Mouse (Mus musculus): Measurements from ENCODE around the gene 2810408A11Rik.
"Not testable (repeated sequence)": the region's sequence is repeated elsewhere in the genome, so short reads cannot be mapped to it uniquely, and the experiment has no call there.

The 2810408A11Rik gene

DNA sequence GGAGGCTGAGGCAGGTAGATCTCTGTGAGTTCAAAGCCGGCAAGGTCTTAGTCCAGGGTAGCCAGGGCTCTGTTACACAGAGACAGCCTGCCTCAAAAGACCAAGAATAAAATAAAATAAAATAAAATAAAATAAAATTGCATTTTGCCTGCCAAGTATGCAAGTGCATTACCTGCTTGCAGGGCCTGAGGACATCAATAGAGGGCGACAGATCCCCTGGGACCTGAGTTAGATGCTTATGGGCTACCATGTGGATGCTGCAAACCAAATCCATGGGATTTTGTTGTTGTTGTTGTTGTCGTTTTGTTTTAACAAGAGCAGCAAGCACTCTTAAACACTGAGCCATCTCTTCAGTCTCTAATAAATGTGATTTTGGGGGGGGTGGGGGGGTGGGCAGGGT lies 31.5 kb upstream of the 2810408A11Rik start:
- in situ Hi-C loops (cut with MboI, MseI): no loop called here

DNA sequence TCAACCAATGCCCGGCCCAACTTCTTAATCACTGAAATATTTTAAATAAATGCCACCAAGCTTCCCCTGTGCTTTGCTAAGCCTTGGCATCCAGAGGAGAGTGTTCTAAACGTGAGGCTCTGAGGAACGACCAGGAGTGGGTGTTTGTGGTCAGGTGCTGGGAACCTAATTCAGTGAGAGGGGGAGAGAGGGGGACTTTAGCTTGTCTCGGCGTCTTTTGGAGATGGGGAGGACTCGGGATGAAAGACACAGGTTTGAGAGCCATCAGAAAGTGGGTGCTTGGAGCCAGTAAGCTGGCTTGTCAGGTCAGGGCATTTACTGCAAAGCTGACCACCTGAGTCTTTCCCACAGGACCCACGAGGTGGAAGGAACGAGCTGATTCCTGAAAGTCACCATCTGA lies 31.0 kb upstream of the 2810408A11Rik start:
- in situ Hi-C loops (cut with MboI, MseI): no loop called here

DNA sequence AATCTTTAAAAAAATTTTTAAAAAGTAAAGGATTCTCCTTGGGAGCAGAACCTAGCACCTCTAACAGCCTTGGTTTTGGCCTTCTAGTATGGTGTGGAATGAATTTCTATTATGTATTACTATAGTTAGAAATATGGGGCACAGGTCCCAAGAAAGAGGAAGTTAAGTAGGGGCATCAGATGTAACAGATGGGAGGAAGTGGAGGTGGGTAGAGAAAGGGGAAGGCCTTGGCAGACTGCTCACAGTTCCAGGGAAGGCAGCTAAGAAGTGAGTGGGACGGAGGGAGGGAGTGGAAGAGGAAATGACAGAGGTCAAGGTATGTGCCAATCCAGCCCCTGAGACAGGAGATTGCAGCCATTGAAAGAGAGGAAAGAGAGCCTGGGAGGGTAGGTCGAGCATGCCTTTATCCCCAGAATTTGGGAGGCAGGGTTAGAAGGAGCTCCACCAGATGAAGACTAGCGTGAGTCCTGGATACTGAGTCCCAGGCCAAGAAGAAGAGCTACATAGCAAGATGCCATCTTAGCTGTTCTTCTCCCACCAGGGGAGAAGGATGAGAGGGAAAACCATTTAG lies 30.3 kb upstream of the 2810408A11Rik start:
- in situ Hi-C loops (cut with MboI, MseI): no loop called here

DNA sequence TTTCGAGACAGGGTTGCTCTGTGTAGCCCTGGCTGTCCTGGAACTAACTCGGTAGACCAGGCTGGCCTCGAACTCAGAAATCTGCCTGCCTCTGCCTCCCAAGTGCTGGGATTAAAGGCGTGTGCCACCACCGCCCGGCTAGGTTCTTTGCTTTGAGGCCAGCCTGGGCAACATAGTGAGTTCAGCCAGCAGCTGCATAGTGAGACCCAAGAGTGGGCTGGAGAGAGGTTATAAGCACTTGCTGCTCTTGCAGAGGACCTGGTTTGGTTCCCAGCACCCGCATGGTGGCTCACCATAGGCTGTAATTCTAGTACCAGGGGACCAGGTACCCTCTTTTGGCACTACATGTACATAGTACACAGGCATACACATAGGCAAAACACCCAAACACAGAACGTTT lies 29.4 kb upstream of the 2810408A11Rik start:
- in situ Hi-C loops (cut with MboI, MseI): not testable (repeated sequence)

DNA sequence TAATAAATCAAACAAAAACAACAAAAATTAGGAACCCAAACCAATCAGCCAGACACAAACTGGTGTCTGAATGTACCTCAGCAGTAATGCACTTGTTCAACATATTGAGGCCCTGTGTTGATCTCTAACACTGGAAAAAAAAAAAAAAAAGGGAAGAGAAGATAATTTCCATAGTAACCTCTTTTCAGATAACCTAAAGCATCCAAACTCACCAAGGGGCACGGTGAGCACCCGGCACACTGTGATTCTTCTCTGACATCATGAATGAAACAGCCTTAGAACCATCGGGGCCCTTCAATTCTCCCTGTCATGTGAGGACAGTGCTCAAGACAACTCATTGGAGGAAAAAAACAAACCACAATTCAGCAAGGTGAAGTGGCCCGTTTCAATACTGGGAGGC lies 28.9 kb upstream of the 2810408A11Rik start:
- in situ Hi-C loops (cut with MboI, MseI): no loop called here

DNA sequence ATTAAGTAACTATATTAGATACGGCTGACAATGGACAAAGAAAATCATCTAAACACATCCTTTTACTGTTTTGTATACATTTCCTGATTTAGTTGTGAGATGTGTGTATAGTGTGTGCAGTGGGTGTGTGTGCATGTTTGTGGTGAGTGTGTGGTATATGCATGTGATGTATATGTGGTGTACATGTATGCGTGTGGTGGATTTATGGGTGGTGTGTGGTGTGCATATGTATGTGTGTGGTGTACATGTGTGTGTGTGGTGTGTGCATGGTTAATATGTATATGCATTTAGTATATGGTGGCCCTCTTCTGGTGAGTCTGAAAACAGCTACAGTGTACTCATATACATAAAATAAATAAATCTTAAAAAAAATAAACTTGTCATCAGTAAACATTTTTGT lies 26.7 kb upstream of the 2810408A11Rik start:
- in situ Hi-C loops (cut with MboI, MseI): no loop called here

DNA sequence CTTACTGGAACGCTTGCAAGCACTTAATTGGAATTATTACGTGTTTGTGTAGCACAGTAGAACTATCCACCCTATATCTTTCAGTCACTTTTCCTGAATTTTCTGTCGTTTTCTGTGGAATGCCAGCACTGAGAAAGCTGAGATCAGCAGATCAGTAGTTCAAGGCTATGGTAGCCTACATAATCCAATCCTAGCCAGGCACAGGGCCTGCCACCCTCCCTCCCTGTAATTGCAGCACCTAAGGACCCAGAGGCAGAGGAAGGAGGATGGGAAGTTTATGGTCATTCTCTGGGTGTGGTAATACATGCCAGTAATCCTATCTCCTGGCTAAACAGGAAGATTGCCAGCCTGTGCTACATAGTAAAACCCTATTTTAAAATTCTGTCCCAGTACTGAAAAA lies 22.0 kb upstream of the 2810408A11Rik start:
- in situ Hi-C loops (cut with MboI, MseI): no loop called here

DNA sequence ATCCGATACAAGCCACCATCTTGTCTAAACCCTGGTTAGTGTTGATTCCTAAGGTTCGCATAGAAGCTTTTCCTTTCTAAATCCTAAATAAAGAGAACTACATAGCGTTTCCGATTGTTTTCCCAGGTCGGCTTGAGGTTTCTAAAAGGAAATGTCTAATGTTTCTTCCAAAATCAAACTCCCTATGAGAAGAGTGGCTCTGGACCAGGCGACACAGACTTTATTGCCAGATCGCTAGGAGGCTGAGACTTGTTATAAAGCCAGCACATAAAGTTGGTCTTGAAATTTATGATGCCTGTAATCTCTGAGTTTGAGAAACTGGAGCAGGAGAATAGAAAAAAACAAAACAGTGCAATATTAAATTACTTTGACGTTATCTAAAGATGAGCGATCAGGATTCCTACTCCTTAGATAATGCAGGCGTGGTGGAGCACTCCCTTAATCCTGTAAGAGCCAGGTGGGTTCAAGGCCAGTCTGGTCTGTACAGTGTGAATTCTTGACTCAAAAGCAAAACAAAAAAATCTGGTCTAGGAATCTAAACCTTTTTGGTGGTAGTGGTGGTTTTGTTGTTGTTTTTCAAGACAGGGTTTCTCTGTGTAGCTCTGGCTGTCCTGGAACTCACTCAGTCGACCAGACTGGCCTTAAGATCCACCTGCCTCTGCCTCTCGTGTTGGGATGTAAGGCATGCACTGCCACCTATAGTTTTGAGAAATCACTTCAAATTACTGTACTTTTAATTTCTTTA lies 21.4 kb upstream of the 2810408A11Rik start:
- in situ Hi-C loops (cut with MboI, MseI): no loop called here

DNA sequence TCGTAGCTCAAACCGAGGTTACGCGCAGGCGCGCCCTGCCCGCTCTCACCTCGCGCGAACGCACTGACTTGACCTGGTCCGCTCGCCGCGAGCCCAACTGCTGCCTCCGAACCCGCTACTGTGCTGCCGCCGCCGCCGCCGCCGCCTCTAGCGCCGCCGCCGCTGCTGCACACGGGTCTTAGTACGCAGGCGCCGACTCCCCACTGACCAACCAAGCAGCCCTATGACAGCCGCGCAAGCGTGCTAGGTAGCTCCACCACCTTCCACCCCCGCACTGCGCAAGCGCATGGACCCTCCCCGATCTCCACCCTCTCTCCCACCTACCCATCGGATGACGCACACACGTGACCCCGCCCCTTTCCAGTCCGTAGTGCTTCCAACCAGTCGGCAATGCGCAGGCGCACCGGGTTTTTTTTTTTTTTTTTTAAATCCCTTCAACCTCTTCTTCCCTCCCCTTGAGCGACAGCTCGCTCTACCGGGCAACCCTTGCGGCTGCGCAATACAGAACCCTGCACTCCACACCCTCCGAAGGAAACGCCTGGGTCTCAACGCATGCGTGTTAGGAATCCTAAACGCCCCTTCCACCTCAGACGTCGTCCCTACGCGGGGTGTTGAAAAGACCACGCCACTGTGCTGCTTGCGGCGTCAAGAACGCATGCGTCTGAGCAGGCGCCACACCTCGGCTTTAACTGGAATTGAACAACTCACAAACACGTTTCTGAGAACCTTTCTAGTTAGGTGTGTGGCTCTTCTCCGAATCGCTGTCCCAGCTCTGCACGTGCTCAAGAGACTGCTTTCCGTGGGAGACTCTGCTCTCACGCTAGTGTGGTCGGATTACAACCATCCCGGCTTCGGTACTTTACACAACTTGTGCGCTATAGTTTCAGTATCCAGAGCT lies 20.6 kb upstream of the 2810408A11Rik start, which contains the start of gene Eif5a:
TSS of gene Eif5a (minus strand) at position 845 of the 898 bp plus-strand sequence.
- in situ Hi-C loops (cut with MboI, MseI): no loop called here

DNA sequence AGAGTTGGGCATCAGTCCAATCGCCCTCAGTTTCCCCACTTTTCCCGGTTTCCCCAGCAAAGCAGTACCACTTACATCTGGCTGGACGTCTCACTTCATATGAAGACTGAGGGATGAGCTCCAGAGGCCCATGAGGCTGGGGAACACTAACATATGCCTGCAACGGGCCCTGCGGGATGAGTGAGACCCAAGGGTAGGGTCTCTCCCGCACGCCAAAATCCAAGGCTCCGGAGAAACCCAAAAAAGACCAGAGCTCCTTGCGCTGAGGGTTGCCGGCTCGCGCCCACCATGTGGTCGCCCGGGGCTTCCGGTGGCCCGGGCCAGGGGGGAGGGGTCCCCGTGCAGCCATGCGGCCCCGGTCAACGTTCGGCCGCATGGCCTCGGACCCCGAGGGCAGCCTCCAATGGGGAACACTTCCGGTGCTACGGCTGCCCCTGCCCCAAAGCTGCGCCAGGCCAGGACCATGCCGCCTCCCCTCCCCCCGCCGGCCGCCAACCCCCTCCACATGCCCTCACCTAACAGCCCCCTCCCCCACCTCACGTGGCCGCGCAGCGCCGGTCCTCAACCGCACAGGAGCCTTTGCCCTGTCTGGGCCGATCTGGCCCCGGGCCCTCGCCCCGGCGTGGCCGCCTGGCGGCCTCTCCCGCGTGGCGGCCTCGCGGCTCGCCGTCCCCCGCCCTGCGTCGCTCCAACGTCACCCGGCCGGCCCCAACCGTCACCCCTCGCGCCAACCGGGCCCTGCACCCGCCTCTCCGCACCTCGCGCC lies 19.7 kb upstream of the 2810408A11Rik start:
- in situ Hi-C loops (cut with MboI, MseI): no loop called here

DNA sequence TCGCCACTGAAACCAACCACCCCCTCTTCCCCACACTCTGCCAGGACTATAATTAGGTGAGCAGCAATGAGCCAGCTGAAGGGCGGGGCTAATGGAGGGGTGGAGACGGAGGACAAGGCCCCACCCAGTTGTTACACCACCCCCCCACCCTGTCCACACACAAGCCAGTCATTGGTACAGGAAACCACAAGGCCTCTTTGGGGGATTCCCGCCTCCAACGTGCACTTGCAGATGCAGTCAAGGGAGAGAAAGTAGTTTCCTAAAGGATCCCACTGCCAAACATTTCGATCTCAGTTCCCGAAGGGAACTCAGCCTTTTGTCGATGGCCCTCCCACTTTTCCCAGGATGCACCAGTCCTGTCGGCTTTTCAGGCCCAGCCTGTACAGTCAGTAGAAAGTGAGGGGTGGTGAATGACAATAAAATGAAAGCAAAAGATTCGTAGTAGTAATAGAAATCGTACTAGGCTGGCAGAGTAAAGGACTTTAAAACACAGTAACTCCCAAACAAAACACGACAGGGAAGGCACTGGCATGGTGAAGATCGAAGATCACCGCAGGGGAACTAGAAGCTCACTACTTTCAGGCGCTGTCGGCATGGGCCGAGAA lies 19.0 kb upstream of the 2810408A11Rik start:
- in situ Hi-C loops (cut with MboI, MseI): loop anchor here (10.0 kb wide), 2 partner anchors 745 to 1055 kb away; partner anchors contain the start of genes Rpain (in 1 of the 2) and Spag7 (in 1 of the 2)

DNA sequence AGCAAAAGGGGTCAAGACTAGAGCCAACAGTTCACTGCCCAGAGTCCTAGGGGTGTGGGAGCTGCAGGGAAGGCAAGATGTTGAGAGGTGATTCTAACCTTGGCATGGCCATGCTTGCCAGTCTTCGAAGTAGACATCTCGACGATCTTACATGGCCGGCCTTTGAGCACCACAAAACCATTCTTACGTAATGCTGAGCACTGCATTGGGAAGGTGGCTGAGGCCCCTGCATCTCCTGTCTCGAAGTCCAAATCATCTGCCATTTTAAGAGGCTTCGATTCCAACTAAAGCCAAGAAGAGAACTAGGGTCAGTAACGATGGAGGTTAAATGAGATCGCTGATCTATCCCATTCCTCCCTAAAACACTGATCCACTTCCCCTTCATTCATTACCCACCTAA lies 18.3 kb upstream of the 2810408A11Rik start:
- in situ Hi-C loops (cut with MboI, MseI): loop anchor here (10.0 kb wide), 2 partner anchors 746 to 1056 kb away; partner anchors contain the start of genes Rpain (in 1 of the 2) and Spag7 (in 1 of the 2)

DNA sequence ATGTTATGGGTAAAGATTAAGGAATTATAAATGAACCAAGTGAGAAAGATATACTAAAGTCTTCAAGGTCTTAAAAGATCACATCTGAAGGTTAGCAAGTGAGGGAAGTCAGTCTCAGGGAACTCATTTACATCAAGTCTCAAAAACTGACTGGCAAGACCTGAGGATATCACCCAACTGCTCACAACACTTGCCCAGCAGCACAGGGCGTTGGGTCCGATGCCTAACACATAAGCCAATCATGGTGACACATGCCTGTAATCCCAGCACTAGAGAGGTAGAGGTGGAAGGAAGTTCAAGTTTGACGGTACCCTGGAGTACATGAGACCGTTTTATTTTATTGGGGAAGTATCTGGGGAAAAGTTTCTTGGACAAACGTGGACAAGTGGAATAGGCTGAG lies 17.3 kb upstream of the 2810408A11Rik start:
- in situ Hi-C loops (cut with MboI, MseI): loop anchor here (10.0 kb wide), 2 partner anchors 747 to 1057 kb away; partner anchors contain the start of genes Rpain (in 1 of the 2) and Spag7 (in 1 of the 2)

DNA sequence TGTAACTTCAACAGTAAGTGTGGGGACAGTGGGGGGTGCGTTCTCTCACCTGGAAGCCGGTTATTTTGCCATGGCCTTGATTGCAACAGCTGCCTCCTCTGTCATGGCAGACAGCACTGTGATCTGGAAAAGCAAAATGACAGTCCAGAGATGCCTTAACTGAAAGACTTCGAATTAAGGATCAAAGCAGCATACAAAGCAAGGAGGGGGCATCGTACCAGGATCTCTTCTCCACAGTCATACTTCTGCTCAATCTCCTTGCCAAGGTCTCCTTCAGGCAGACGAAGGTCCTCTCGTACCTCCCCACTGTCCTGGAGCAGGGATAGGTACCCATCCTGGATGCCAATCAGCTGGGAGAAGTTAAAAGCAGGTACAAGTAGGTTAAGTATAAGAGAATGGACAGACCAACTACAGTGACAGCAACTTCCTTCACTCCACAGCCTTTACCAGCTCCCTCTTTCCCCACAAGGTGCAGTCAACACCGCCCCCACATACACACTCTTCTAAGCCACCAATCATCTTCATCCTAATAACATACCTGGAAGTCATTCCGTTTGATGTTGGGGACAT lies 16.7 kb upstream of the 2810408A11Rik start:
- in situ Hi-C loops (cut with MboI, MseI): loop anchor here (10.0 kb wide), 2 partner anchors 747 to 1057 kb away; partner anchors contain the start of genes Rpain (in 1 of the 2) and Spag7 (in 1 of the 2)

DNA sequence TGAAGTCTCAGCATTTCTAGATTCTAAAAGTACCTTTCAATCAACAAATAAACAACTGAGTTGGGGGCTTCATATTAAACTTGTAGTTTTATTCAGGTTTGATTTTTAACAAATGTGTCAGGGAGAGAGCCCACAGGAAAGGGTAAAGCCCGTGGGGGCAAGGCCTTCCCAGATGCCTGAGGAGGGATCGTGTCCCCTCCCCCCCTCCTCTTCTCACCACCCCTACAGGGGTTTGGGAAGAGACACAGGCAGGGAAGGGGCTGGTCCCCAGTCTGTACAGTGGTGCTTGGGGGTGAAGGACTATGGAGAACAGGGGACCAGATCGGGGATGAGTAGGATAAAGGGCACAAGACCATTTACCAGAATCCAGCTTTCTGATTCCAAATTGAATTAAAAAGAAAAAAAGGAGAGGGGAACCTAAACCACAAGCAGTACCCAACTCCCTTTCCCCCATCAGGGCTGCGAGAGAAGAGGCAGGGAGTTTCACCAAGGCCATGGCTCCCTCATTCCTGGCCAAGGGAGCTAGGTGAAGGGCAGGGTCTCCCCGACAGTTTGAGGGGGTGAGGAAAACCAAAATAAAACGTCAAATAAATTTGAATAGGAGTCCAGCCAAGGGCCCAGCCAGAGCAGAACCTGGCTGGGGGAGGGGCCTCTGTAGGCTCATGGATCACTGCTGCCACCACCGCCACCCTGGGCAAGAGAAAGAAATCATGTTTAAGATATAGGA lies 16.0 kb upstream of the 2810408A11Rik start:
- in situ Hi-C loops (cut with MboI, MseI): loop anchor here (10.0 kb wide), 2 partner anchors 748 to 1058 kb away; partner anchors contain the start of genes Rpain (in 1 of the 2) and Spag7 (in 1 of the 2)

DNA sequence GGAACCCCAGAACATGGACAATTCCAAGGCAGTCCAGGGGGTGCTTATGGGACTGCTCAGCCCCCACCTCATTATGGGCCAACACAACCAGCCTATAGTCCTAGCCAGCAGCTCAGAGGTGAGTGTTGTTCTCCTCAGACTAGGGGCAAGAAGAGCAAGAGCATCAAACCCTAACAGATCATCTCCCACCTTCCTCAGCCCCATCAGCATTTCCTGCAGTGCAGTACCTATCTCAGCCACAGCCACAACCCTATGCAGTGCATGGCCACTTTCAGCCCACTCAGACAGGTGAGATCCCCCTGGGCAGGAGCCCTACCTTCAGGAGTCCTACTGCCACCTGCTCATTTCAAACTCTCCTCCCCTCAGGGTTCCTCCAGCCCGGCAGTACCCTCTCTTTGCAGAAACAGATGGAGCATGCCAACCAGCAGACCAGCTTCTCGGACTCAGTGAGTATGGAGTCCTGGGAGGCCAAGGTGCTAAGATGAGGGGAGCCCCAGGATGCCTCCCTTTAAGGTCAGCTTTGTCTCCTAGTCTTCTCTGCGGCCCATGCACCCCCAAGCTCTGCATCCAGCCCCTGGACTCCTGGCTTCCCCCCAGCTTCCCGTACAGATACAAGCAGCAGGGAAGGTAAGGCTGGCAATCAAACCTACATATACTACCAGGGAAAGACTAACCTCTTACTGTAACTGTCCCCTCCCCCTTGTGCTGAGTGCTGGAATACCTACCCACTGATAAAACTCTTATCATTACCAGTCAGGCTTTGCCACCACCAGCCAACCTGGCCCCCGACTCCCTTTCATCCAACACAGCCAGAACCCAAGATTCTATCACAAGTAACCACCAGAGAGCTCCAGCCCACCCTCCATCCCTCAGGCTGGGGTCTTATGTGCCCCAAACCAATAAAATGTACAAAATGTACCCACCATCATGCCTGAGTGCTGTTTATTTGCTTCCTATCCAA lies 15.2 kb upstream of the 2810408A11Rik start:
- in situ Hi-C loops (cut with MboI, MseI): loop anchor here (10.0 kb wide), 2 partner anchors 749 to 1059 kb away; partner anchors contain the start of genes Rpain (in 1 of the 2) and Spag7 (in 1 of the 2)

DNA sequence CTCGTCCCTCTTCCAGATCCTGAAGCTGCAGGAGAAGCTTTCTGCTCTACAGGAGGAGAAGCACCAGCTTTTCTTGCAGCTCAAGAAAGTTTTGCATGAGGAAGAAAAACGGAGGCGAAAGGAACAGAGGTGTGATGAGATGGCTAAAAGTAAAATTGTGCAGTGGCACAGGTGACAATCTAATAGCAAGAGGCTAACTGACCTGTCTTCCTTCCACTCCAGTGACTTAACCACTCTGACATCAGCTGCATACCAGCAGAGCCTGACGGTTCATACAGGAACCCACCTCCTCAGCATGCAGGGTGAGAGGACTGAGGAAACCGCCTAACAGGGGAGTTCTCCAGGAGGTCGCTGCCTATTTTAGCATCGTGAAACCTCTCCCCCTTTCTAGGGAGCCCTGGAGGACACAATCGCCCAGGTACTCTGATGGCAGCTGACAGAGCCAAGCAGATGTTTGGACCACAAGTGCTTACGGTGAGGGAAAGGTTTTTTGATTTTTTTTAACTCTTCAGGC lies 14.2 kb upstream of the 2810408A11Rik start:
- in situ Hi-C loops (cut with MboI, MseI): loop anchor here (10.0 kb wide), 2 partner anchors 750 to 1060 kb away; partner anchors contain the start of genes Rpain (in 1 of the 2) and Spag7 (in 1 of the 2)

DNA sequence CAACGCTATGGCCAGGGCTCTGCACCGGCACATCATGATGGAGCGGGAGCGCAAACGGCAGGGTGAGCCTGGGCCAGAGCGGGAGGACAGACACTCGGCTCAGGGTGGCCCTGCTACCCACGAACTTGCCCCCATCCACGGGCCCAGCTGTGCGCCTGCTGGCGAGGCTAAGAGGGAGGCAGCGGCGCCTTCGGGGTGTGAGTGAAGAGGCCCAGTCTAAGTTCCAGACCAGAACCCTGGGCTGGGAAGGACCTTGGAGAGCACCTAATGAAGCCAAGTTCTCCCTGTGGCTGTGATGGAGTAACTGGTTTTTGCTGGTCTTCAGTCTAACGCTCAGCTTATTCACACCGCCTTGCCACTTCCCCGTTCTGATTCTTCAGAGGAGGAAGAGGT lies 13.6 kb upstream of the 2810408A11Rik start:
- in situ Hi-C loops (cut with MboI, MseI): loop anchor here (10.0 kb wide), 2 partner anchors 750 to 1060 kb away; partner anchors contain the start of genes Rpain (in 1 of the 2) and Spag7 (in 1 of the 2)
